Mouse (Mus musculus) macrophage (primary cell): ENCODE results near the gene Vsig2. TPM values are rescaled to one million over a fixed set of nuclear protein-coding genes. Genes with fewer than 3 reads are reported as not detected.

ENCODE experiments used
- H3K27ac ChIP-seq: fragments of 350-480 bp; formaldehyde crosslinking; 2 replicates; pipeline ENCODE4 v1.9.0; 2021
- H3K36me3 ChIP-seq: fragments of 350-480 bp; formaldehyde crosslinking; 2 replicates; pipeline ENCODE4 v1.9.0; 2021; ENCODE audit errors: inconsistent target
- H3K4me3 ChIP-seq: fragments of 350-480 bp; formaldehyde crosslinking; 2 replicates; pipeline ENCODE4 v1.9.0; 2021; ENCODE audit errors: inconsistent target
- H3K79me2 ChIP-seq: fragments of 350-480 bp; formaldehyde crosslinking; 2 replicates; pipeline ENCODE4 v1.9.0; 2021; ENCODE audit errors: inconsistent target
- WGBS: methylation state at CpG from one replicate; pipeline ENCODE4 v1.1.7; 2026; ENCODE audit warnings: inconsistent platforms; ENCODE audit not compliant: missing documents; 5-methylcytosine and 5-hydroxymethylcytosine counted together
- polyA plus RNA-seq: library from polyadenylated mRNA; stranded (reverse); fragments of 250-400 nt; gene quantifications from 3 replicates; pipeline ENCODE4 v1.2.4, GENCODE M21; 2018; ENCODE audit warnings: inconsistent platforms

The Vsig2 gene
- polyA plus RNA-seq, 1 experiment from 2014 or later = not detected

- H3K36me3 ChIP-seq = peaks cover 9% of the 10 kb centered on the region
- WGBS = 33% methylated on average over 21 of the region's 21 CpGs
- no peak overlapping the region for H3K27ac ChIP-seq
- no peaks in the 10 kb centered on the region for H3K79me2 ChIP-seq
- no peak overlapping the region for H3K4me3 ChIP-seq
Observed at GRCm38 (mm10) chr9:37526443-37527395, 12.3 kb upstream of the Vsig2 start.

GRCm38 (mm10) chr9:37527396-37528224 lies 11.4 kb upstream of the Vsig2 start, which contains the start of gene Esam:
Gene Esam (plus strand): TSS chr9:37528078.
- no peak within 1 kb of the TSS for H3K27ac ChIP-seq
- no peak within 1 kb of the TSS for H3K4me3 ChIP-seq
- peaks cover 7% of the 10 kb centered on the region for H3K36me3 ChIP-seq
- 11% methylated on average over 41 of the region's 41 CpGs for WGBS
- no peaks in the 10 kb centered on the region for H3K79me2 ChIP-seq

DNA sequence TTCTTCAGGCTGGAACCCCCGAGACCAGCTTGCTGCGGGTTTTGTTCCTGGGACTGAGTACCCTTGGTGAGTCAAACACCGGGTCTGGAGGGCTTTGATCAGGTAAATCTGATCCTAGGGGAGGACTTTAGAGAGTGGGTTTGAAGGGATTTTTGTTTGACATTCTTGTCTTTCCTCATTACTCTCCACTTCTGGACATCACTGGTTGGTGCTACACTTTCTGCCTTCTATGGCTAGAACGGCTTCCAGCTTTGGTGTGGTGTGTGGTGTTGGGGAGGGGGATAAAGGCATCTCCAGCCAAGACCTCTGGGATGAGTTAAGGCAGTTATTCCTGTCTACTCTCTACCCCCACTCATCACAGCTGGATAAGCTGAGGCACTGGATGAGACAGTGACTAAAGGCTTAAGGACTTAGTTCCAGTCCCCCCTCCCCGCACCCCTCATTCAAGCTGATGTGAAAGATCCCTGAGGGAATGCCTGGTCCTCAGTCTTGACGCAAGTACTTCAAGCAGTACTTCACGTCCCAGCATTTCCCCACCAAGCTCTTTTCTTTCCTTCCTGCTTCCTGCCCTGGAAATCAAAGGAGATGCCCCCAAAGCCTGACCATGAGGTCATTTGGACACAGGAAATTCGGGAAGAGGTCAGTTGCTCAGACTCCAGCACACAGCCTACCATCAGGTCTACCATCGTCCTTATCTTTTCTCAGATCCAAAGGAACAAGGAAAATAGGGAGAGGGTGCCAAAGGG lies 10.7 kb upstream of the Vsig2 start:
- no peak overlapping the region for H3K27ac ChIP-seq
- no peaks in the 10 kb centered on the region; the same call in 1 of the 2 replicates for H3K36me3 ChIP-seq
- H3K4me3 ChIP-seq = no peak overlapping the region
- no peaks in the 10 kb centered on the region for H3K79me2 ChIP-seq
- WGBS = 40% methylated on average over 8 of the region's 9 CpGs

DNA sequence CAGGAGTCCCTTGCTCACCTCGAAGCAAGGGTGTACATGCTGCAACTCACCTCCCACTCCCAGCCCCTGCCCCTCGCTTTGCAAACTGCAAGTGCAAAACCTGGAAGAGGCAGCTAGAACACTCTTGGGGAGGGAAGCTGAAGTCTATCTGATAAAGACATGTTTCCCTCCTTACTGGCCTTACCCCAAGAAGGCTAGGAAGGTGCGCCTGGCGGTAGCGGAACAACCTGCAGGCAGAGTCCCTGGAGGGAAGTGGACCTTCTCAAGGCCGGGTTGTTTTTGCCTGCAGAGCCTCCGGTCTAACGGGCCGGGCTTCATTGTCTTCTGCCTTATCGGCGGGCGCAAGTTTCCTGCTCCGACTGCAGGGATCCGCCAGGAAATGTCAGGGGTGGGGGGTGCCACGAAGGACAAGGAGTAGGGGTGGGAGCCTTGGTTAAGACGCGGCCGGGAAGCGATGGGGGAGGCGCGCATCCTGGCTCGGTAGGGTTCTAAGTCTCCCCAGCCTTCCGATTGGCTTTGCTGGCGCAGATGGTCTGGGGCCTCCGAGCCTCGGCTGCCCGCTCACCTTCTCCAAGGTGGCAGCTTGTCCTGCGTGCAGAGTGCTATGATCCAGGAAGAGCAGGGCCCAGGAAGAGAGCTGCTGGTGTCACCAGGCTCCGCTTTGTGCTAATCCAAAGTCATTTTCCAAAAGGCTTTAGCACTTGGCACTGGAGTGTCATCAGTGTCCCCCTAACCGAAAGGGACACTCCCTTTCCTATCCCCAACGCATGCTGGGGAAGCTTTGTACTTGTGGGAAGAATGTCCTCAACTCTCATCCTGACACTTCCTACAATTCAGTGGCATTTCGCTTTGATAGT lies 8.8 kb upstream of the Vsig2 start:
- H3K27ac ChIP-seq = no peak overlapping the region
- 7% methylated on average over 27 of the region's 32 CpGs for WGBS
- H3K4me3 ChIP-seq = no peak overlapping the region; the same call in 1 of the 2 replicates
- no peaks in the 10 kb centered on the region for H3K36me3 ChIP-seq
- H3K79me2 ChIP-seq = no peaks in the 10 kb centered on the region

- no peaks in the 10 kb centered on the region for H3K36me3 ChIP-seq
- H3K4me3 ChIP-seq = no peak overlapping the region; the same call in 1 of the 2 replicates
- H3K79me2 ChIP-seq = no peaks in the 10 kb centered on the region
- 11% methylated on average over 31 of the region's 31 CpGs for WGBS
- H3K27ac ChIP-seq = no peak overlapping the region
Observed at GRCm38 (mm10) chr9:37530888-37531705, 8.0 kb upstream of the Vsig2 start.

DNA sequence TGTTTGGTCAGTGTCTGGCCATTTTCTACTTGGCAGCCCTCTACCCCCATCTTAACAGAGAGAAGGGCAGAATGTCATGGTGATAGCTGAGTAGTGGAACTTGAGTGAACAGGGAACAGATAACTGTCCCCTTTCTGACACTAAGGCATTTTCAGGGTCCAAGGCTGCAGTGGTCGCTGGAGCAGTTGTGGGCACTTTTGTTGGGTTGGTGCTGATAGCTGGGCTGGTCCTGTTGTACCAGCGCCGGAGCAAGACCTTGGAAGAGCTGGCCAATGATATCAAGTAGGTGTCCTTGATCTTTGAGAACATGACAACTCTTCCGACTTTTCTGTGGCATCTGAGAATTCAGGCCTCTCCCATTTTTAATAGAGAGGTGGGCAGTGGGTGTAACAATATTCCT lies 2.2 kb upstream of the Vsig2 start:
- 89% methylated on average over 4 of the region's 4 CpGs for WGBS
- Histone ChIP-seq H3K36me3 (no peaks in the 10 kb centered on the region), H3K4me3 (no peak overlapping the region), H3K79me2 (no peaks in the 10 kb centered on the region), H3K27ac (no peak overlapping the region)

DNA sequence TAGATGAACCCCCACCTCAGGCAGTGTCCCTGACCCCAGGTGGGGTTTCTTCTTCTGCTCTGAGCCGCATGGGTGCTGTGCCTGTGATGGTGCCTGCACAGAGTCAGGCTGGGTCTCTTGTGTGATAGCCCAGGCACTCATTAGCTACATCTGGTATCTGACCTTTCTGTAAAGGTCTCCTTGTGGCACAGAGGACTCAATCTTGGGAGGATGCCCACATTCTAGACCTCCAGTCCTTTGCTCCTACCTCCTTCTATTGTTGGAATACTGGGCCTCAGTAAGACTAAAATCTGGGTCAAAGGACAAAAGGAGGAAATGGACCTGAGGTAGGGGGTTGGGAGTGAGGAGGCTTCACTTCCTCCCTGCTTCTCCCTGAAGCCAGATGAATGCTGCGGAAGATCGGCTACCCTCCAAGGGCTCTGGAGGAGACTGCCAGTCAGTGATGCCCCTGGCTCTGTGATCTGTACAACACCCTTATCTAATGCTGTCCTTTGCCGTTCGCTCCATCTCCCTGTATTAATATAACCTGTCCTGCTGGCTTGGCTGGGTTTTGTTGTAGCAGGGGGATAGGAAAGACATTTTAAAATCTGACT lies 1.3 kb upstream of the Vsig2 start:
- Histone ChIP-seq H3K36me3 (no peaks in the 10 kb centered on the region), H3K27ac (no peak overlapping the region), H3K4me3 (no peak overlapping the region), H3K79me2 (no peaks in the 10 kb centered on the region)
- WGBS = 85% methylated on average over 5 of the region's 5 CpGs

- H3K4me3 ChIP-seq = no peak overlapping the region
- H3K27ac ChIP-seq = no peak overlapping the region
- no peaks in the 10 kb centered on the region for H3K36me3 ChIP-seq
- H3K79me2 ChIP-seq = no peaks in the 10 kb centered on the region
- WGBS = 88% methylated on average over 4 of the region's 4 CpGs
Observed at GRCm38 (mm10) chr9:37540226-37540625, 1.2 kb downstream of the Vsig2 start.

- Histone ChIP-seq H3K4me3 (no peak overlapping the region), H3K36me3 (no peaks in the 10 kb centered on the region), H3K79me2 (no peaks in the 10 kb centered on the region), H3K27ac (no peak overlapping the region)
- WGBS = 79% methylated on average over 6 of the region's 6 CpGs
Observed at GRCm38 (mm10) chr9:37540701-37541575, 1.9 kb downstream of the Vsig2 start.

- 84% methylated on average over 7 of the region's 7 CpGs for WGBS
- no peaks in the 10 kb centered on the region for H3K36me3 ChIP-seq
- no peak overlapping the region for H3K27ac ChIP-seq
- H3K79me2 ChIP-seq = no peaks in the 10 kb centered on the region
- no peak overlapping the region for H3K4me3 ChIP-seq
Observed at GRCm38 (mm10) chr9:37541851-37542642, 3.0 kb downstream of the Vsig2 start.

DNA sequence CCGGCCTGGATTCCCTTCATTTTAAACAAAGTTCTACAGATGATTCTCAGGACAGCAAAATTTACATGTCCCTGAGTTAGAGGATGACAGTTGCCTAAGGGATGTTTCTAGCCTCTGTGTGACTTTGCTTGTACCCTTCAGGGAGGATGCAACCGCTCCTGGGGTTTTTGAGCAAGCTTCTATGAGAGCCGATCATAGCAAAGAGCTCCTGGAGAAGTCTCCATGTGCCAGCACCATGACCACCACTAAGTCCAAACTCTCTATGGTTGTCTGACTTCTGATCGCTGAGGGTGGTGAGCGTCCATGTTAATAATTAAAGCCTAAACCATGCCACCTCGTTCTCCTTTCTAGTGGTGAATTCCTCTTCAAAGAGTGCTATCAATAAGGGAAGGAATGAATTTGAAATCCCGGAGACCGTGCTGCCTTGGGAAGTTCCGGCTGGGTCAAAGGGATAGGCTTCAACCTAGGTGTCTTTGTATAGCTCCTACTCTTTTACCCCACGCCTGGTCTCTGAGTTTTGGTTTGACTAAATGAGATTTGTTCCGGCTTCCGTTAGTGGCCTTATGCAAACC lies 4.9 kb downstream of the Vsig2 start:
- no peaks in the 10 kb centered on the region for H3K79me2 ChIP-seq
- no peak overlapping the region for H3K27ac ChIP-seq
- H3K36me3 ChIP-seq = no peaks in the 10 kb centered on the region
- H3K4me3 ChIP-seq = peak overlapping the region; percentile 37
- 54% methylated on average over 12 of the region's 12 CpGs for WGBS
